Mouse (Mus musculus): ENCODE results near the gene Snx18.

GRCm38 (mm10) chr13:113604321-113604720 is 14.0 kb downstream of the Snx18 start:
- TF ChIP-seq GATA1 (IDR thresholded peaks at IDR 0.05; ENCODE audit: low read length), result no peak
- no peak for TF ChIP-seq TAL1 (IDR thresholded peaks at IDR 0.05; ENCODE audit: low read length)

Data from erythroblast, embryonic 14.5 days (primary cell).